Mouse (Mus musculus) testis, adult 2 months (tissue): ENCODE data around the gene Sln.

Source experiments
- CTCF ChIP-seq: fragments of 200-500 bp; IDR thresholded peaks from 2 replicates; pipeline ENCODE4 v1.5.1; 2012; ENCODE audit warnings: low read depth, mild to moderate bottlenecking, inconsistent platforms, low read length, moderate library complexity; ENCODE audit not compliant: control insufficient read depth, insufficient read depth, insufficient replicate concordance
- POLR2A ChIP-seq: fragments of 200-500 bp; IDR thresholded peaks from 2 replicates; pipeline ENCODE4 v1.6.1; 2012; ENCODE audit warnings: low read depth, mild to moderate bottlenecking, inconsistent platforms, low read length, moderate library complexity; ENCODE audit not compliant: control insufficient read depth

DNA sequence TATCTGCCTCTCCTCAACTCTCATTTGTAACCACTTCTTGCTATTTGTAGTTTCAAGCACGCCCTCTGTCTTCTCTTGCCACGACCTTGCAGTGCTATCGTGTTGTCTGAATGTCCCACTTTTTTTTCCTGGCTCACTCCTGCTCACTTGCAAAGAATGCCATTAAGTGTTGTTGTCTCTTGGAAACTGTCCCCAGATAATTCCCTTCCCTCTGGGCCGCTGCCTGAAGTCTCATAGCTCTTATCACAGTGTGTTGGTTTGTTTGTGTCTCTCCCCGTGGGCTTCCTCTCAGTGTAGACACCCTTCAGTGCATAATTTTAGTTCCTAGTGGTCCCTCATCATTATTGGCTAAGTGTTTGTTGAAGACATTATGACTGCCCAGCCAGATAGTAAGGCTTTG, 7.9 kb downstream of the Sln start:
- TF ChIP-seq POLR2A (no peak), CTCF (no peak)
